Mouse (Mus musculus) ovary, postnatal 14 days (tissue): ENCODE measurements around the gene Mrpl43.

Source experiments
- DNase-seq: peaks from one replicate; pipeline ENCODE4 v3.0.0; 2022; ENCODE audit warnings: low spot score

Mrpl43 gene

GRCm38 (mm10) chr19:45007425-45008191 is 1.4 kb upstream of the Mrpl43 start:
- DNase-seq: no peak

- no peak for DNase-seq
Measured at GRCm38 (mm10) chr19:45007021-45007420, 779 bp upstream of the Mrpl43 start.

GRCm38 (mm10) chr19:45005444-45005843 is 798 bp downstream of the Mrpl43 start, which contains the start of gene Twnk:
Gene Twnk, plus strand, starts transcription at chr19:45005663.
- DNase-seq: no peak

GRCm38 (mm10) chr19:45003740-45004516 is 2.3 kb downstream of the Mrpl43 start:
- DNase-seq: no peak

GRCm38 (mm10) chr19:45002301-45002700 is 3.9 kb downstream of the Mrpl43 start:
- no peak for DNase-seq

GRCm38 (mm10) chr19:44999647-45000046 is 6.6 kb downstream of the Mrpl43 start:
- no peak for DNase-seq

GRCm38 (mm10) chr19:44997786-44998185 is 8.5 kb downstream of the Mrpl43 start:
- DNase-seq: no peak

- DNase-seq: no peak
Measured at GRCm38 (mm10) chr19:44992712-44993111, 13.5 kb downstream of the Mrpl43 start.

GRCm38 (mm10) chr19:44992246-44992645 is 14.0 kb downstream of the Mrpl43 start:
- DNase-seq: no peak

GRCm38 (mm10) chr19:44991031-44991430 is 15.2 kb downstream of the Mrpl43 start:
- DNase-seq: no peak

- no peak for DNase-seq
Measured at GRCm38 (mm10) chr19:44989567-44990495, 16.4 kb downstream of the Mrpl43 start.

GRCm38 (mm10) chr19:44988831-44989566 is 17.2 kb downstream of the Mrpl43 start, which contains the start of gene Sema4g:
Gene Sema4g, plus strand, starts transcription at chr19:44989101.
- peak; percentile 22 for DNase-seq

GRCm38 (mm10) chr19:44988321-44988720 is 17.9 kb downstream of the Mrpl43 start:
- DNase-seq: no peak

GRCm38 (mm10) chr19:44987851-44988250 is 18.4 kb downstream of the Mrpl43 start:
- DNase-seq: no peak

- DNase-seq: no peak
Measured at GRCm38 (mm10) chr19:44987004-44987403, 19.2 kb downstream of the Mrpl43 start.

GRCm38 (mm10) chr19:44985159-44985988 is 20.9 kb downstream of the Mrpl43 start:
- DNase-seq: no peak

GRCm38 (mm10) chr19:44984420-44984819 is 21.8 kb downstream of the Mrpl43 start:
- DNase-seq: no peak

GRCm38 (mm10) chr19:44983366-44983765 is 22.9 kb downstream of the Mrpl43 start:
- DNase-seq: no peak

GRCm38 (mm10) chr19:44982477-44983115 is 23.6 kb downstream of the Mrpl43 start:
- DNase-seq: no peak

- DNase-seq: no peak
Measured at GRCm38 (mm10) chr19:44980787-44981186, 25.5 kb downstream of the Mrpl43 start.
